Mouse (Mus musculus) urinary bladder, postnatal 36 days (tissue): Measurements from ENCODE around the gene Cenpx.
"Not testable (repeated sequence)": the region's sequence is repeated elsewhere in the genome, so short reads cannot be mapped to it uniquely, and the experiment has no call there.

Experiments
- DNase-seq, 2 experiments: peaks; one replicate each; pipeline ENCODE4 v3.0.0; 2022; ENCODE audit warnings: low spot score in 2 of 2, mixed read lengths in 1 of 2

The Cenpx gene

DNA sequence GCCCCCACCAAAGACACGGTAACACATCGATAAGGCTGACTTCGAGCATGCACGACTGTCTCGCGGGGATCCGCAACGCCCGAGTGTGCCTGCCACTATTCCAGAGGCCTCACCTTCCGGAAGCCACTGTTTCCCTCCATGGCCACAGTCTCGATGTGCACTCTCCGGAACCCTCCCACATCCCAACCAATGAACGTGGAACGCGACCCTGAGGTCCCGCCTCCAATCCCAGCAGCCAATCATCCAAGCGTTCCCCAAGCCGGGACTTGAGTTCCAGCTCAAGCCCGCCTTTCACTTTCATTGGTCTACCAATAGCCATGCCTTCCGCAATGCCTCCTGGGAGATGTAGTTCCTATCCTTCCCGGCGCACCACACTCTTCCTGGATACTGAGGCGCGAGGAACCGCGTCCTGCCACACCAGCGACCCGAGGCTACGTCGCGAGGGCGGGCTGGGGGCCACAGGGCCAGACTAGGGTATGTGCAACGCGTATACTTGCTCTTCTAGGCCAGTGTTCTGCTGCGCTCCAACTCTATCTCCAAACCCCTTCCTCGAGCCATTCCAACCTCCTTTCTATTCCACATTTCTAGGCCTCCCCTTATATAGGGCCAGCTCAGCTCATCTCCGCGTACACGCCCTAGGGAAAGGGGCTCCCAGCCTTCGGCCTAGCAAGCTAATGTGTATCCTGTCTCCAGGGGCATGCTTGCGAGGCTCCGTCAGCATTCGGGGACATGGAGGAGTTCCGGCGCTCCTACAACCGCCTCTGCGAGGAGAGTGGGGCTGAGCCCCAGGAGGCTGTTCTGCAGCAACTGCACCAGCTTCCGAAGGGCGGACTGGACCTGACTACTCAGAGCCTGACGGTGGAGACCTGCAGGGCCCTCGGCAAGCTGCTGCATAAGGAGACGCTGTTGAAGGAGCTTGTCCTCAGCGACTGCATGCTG is at the start of gene Cenpx, which contains the start of gene Lrrc45:
TSS of gene Cenpx (minus strand) at position 159 of the 939 bp plus-strand sequence.
TSS of gene Lrrc45 (plus strand) at position 346 of the 939 bp plus-strand sequence.
- DNase-seq, result peak; percentile 94 to 97

DNA sequence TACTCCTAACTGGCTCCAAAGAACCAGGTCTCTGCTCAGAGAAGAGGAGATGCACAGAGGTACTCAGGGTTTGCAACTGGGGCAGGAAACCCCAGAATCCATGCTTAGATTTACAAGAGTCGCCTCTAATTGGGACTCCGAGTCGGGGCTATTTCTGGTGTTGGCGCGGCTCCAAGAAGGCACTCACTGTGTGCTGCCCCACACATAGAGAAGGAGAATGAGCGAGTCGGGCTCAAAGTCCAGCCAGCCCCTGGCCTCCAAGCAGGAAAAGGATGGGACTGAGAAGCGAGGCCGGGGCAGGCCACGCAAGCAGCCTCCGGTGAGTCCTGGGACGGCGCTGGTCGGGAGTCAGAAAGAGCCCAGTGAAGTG is 49.1 kb upstream of the Cenpx start, which contains the start of gene Hmga1b:
TSS of gene Hmga1b (plus strand) at position 123 of the 370 bp plus-strand sequence.
- not testable (repeated sequence) for DNase-seq

DNA sequence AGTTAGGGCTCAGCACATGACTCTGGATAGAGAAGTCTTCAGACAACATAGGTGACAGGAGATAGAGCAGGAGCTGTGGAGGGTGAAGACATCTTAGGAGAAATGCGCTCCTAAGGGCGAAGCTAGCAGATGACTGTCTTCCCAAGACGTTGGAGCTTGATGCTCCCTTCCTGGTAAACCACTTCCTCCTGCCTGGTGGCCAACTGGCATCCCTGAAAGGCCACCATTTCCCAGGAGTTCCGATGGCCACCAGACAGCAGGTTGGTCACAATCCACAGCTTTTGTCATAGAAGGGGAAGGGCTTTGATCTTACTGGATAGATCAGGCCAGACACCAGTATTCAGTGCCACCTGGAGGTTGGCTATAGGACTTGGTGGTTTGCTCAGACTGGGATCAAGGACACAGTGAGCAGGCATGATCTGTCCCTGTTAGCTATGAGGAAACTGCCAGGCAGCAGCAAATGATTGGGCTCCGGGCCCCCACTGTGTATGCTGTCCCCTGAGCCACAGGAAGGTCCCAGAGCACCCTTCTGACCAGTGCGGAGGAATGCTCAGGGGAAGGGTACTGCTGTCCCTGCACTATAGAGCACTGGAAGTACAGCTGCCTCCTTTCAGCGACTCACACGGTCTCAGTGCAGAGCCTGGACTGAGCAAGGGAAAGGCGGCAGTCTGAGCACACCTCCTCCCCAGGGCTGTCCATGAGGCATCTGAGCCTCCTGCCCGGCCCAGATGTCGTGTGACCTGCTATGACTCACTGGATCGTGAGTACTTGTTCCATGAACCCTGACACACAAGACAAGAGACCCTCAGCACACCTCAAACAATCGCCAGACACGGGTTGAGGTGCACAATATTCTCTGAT is 48.5 kb upstream of the Cenpx start:
- no peak for DNase-seq

DNA sequence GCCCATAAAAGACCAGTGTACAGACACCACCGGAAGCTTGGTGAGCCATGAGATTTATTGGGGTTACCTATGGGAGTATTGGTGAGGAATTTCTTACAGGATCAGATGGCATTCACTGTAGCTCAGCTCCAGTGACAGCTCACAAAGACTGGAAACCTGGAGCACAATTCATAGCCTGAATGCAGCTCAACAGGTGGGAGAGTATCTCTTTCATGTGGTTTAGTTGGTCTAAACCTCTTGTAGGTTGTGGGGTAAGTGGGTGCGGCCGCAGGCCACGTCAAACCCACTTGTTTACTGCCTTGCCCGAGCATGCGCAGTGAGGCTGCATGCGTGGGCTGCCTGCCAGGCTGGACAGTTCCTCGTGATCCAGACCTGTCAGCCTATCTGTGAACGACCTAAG is 46.7 kb upstream of the Cenpx start:
- no peak for DNase-seq

DNA sequence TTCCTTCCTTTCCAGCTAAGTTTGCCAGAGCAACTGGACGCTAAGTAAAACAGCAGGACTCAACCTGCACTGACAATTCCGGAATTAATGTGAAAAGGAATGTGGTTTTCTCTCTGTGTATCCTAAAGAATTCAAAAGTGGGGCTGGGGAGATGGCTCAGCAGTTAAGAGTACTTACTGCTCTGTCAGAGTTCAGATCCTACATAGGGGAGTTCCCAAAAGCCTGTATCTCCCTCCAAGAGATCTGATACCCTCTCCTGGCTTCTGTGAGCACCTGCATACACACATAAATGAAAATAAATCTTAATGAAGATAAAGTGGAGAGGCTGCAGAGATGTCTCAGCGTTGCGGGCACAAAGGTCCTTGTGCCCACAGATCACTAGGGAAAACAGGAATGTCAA is 38.1 kb upstream of the Cenpx start:
- no peak for DNase-seq

DNA sequence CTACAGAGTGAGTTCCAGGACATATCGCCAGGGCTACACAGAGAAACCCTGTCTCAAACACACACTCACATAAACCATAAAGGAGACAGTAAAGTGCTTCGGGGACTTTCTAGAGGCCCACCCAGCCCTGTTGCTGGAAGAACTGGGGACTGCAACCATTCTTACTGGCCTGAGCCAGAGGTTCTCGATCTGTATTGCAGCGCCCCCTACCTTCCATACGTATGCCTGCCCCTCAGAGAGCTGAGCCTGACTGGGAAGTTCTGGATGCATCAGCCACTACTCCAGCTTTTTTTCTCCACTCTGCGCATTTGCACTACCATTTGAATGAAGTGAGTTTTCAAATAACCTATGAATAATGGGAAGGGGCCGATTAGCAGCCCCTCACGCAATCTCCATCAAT is 35.9 kb upstream of the Cenpx start:
- DNase-seq, result peak in 1 of 2 experiments; percentile 36

DNA sequence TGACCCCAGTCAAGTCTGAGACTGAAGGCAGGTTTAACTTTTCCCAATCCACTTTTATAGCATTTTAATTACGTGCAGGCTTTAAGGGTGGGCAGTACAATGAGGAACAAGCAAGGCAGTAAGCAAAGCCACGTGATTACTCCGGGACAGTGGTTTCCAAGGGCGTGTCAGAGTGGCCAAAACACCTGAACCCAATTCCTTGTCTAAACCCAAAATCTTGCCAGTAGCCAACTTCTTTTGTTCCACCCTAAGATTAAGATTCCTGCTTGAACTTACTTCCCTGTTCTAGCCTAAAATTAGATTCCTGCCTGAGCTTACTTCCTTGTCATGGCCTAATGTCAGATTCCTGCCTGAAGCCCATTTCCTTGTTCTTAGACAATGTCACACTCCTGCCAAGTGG is 34.4 kb upstream of the Cenpx start:
- DNase-seq, result no peak

DNA sequence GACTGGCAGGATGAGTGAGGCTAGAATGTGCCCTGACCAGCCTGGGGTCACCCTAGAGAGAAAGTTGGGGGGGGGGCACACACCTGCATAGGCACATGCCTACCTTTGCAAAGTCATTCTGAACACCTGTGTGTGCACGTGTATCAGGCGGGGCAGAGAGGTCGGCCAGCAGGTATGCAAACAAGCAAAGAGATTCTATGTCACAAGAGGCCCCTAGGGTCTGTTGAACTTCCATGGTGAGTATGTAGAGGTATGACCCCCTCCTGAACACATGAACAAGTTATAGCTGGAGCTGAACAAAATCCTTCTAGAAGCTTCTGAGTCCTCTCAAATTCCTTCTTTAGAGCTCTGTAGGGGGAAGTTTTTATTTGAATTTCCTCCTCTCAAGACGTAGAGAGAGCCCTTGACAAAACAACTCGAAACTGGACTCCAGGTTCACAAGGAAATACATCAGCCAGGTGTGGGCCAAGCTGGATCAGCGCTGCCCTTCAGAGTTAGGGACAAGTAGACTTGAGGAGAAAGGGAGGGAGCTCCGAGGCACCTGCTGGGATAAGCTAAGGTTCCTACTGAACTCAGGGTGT is 30.7 kb upstream of the Cenpx start:
- DNase-seq, result no peak

GRCm38 (mm10) chr11:120740981-120741380 is 27.4 kb upstream of the Cenpx start:
- DNase-seq, result no peak

DNA sequence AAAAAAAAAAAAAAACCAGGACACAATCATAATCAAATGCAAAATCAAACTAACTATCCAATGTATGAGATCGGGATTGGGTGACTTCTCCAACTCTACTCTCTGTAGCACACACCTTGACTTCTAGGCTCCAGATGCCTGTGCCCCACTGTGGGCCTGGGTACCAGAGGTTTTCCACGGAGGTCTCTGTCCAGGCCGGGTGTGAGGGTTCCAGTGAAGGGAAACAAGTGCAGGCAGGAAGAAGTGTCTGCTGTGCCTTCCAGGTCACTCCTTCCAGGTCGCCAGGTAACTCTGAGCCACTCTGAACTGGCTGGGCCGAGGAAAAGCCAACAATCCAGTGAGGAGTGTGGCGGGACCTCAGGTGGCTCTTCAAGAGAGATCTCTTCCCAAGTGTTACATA is 22.9 kb upstream of the Cenpx start:
- DNase-seq, result no peak

- peak; percentile 49 to 80 for DNase-seq
Measured at GRCm38 (mm10) chr11:120733521-120733920, 20.0 kb upstream of the Cenpx start.

- peak; percentile 56 to 65 for DNase-seq
Measured at GRCm38 (mm10) chr11:120731858-120732680, 18.5 kb upstream of the Cenpx start, which contains the start of gene Cbr2. TSS of gene Cbr2 (minus strand) at chr11:120732114.

DNA sequence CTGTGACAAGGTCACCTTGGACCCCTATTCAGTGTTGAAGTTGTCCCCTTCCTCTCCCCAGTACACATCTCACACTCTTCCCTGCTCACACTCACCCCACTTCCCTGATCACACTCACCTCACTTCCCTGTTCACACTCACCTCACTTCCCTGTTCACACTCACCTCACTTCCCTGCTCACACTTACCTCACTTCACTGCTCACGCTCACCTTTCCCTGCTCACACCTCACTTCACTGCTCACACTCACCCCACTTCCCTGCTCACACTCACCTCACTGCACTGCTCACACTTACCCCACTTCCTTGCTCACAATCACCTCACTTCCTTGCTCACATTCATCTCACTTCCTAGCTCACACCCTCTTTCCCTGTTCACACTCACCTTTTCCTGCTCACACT is 17.9 kb upstream of the Cenpx start:
- DNase-seq, result no peak

GRCm38 (mm10) chr11:120730331-120730870 is 16.9 kb upstream of the Cenpx start:
- DNase-seq, result no peak

- DNase-seq, result not testable (repeated sequence)
Measured at GRCm38 (mm10) chr11:120729432-120730050, 16.0 kb upstream of the Cenpx start.

DNA sequence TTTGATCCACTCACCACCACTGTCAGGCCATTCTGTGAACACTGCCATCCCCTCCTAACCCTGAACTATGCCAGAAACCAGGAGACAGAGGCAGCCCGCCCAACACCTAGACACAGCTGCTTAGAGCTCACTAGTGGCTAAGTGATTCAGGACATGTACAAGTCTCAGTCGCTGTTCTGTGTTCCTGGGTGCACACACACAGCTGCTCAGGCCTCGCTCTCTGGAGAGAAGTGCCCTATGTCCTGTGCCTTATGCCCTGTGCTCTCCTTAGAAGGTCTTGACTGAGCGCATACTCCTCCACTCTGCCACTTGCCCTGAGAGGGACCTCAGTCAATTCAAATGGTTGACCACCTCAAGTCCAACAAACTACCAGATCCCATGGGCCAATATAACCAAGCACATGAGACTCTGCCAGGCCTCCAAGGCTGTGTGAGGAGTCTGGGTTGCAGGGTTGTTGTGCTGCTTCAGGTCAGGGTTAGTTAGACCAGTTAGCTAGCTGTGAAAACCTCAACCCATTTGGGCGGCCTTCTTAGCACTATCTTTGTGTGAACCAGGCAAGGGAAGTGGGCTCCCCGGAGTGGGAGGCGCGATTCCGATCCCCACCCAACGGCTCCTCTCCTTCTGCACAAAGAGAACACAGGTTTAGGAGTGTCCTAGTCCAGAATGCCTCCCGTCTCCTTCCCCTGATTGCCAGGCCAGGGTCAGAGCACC is 15.1 kb upstream of the Cenpx start:
- no peak for DNase-seq

- no peak for DNase-seq
Measured at GRCm38 (mm10) chr11:120727564-120727963, 14.0 kb upstream of the Cenpx start.

DNA sequence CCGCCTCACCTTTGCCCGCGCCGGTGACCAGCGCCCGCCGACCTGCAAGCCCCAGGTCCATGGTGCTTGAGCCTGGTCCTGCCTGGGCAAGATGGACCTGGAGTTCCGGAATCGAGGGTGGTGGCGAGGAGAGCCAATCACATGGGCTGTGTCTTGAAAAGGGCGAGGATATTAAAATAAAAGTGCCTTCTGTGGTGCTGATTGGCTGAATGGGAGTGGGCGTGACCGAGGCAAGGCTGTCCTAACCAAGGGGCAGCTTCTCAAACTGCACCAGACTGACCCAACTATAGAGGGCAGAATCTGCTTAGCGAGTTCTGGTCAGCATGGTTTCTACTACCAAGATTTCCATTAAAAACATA is 13.6 kb upstream of the Cenpx start, which contains the start of gene Dcxr:
TSS of gene Dcxr (minus strand) at position 113 of the 359 bp plus-strand sequence.
- peak; percentile 83 to 91 for DNase-seq
